Mouse (Mus musculus): ENCODE results near the gene Mrpl4. TPM values are rescaled to one million over a fixed set of nuclear protein-coding genes. Genes with fewer than 3 reads are reported as not detected.

The Mrpl4 gene
- total and polyA plus RNA-seq, 3 experiments, result 280 to 474 TPM; not detected in 1

GRCm38 (mm10) chr9:20979769-20980168 lies 22.8 kb upstream of the Mrpl4 start:
- Histone ChIP-seq H3K36me3 (ENCODE audit: control insufficient read depth in 1 of 2, insufficient read depth in 2 of 2, low read length in 2 of 2) (peaks cover 0 to 15% of the 10 kb centered on the region in 2 experiments; a peak in 2 of 4 replicates), H3K27me3 (ENCODE audit: control insufficient read depth in 1 of 2, insufficient read depth in 2 of 2, low read length in 2 of 2) (peaks cover 4 to 7% of the 10 kb centered on the region in 2 experiments; a peak in 3 of 4 replicates), H3K9me3 (replicated peaks; ENCODE audit: insufficient read depth, low read length) (no peaks in the 10 kb centered on the region), H3K9ac (ENCODE audit: control insufficient read depth, low read depth, low read length, poor library complexity, severe bottlenecking) (no peak overlapping the region), H3K4me1 (ENCODE audit: control insufficient read depth in 1 of 2, insufficient read depth in 2 of 2, low read length in 2 of 2) (peaks cover 10 to 31% of the 10 kb centered on the region in 2 experiments), H3K27ac (ENCODE audit: control insufficient read depth, low read depth, low read length) (no peak overlapping the region), H3K4me3 (ENCODE audit: control insufficient read depth in 1 of 2, insufficient read depth in 1 of 2, low read depth in 2 of 2, low read length in 2 of 2) (no peak overlapping the region), H3K79me2 (ENCODE audit: control insufficient read depth, insufficient read depth, low read length, poor library complexity) (no peaks in the 10 kb centered on the region; the same call in 1 of the 2 replicates)
- DNase-seq (ENCODE audit: low read depth, low spot score), result no peak
- TF ChIP-seq MYB (IDR thresholded peaks at IDR 0.05; ENCODE audit: low read depth, low read length) (no peak), KAT2A (conservative IDR thresholded peaks at IDR 0.05; ENCODE audit: low read depth, low read length) (no peak), SIN3A (IDR thresholded peaks at IDR 0.05; ENCODE audit: low read length) (no peak), HCFC1 (IDR thresholded peaks at IDR 0.05; ENCODE audit: low read depth, low read length) (no peak), TBP (IDR thresholded peaks at IDR 0.05; ENCODE audit: low read depth, low read length) (no peak), MAZ (IDR thresholded peaks at IDR 0.05; ENCODE audit: low read depth, low read length) (no peak), GABPA (IDR thresholded peaks at IDR 0.05; ENCODE audit: low read depth, low read length) (no peak), USF2 (IDR thresholded peaks at IDR 0.05; ENCODE audit: borderline replicate concordance in 1 of 2, insufficient read depth in 1 of 2, low read depth in 1 of 2, low read length in 2 of 2) (no peak), RAD21 (IDR thresholded peaks at IDR 0.05; ENCODE audit: low read depth, low read length) (no peak), MYC (IDR thresholded peaks at IDR 0.05; ENCODE audit: low read depth, low read length) (no peak), CHD2 (IDR thresholded peaks at IDR 0.05; ENCODE audit: low read length) (no peak), ZC3H11A (IDR thresholded peaks at IDR 0.05; ENCODE audit: low read depth, low read length) (no peak)

DNA sequence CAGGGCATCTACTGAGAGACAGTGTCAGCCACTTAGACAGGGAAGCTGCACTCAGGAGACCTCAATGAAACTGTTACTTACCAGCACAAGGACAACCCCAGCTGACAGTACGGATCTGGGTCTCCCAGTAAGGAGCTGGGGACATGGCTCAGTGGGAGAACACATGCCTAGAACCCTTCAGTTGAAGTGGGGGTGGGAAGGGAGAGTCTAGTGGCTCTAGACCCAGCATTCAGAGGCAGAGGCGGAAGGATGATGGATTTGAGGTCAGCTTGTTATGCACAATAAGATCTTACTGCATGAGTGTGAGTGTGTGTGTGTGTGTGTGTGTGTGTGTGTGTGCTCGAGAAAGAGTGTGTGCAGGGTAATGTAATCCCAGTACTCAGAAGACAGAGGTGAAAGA lies 20.4 kb upstream of the Mrpl4 start:
- TF ChIP-seq SMC3 (IDR thresholded peaks at IDR 0.05; ENCODE audit: low read depth, low read length) (no peak), POLR2AphosphoS2 (IDR thresholded peaks at IDR 0.05; ENCODE audit: low read length) (no peak), GABPA (IDR thresholded peaks at IDR 0.05; ENCODE audit: low read depth, low read length) (no peak), KAT2A (conservative IDR thresholded peaks at IDR 0.05; ENCODE audit: low read depth, low read length) (no peak)
- Histone ChIP-seq H3K9ac (ENCODE audit: control insufficient read depth, low read depth, low read length, poor library complexity, severe bottlenecking) (no peak overlapping the region), H3K79me2 (ENCODE audit: control insufficient read depth, insufficient read depth, low read length, poor library complexity) (no peaks in the 10 kb centered on the region), H3K27me3 (ENCODE audit: control insufficient read depth in 1 of 2, insufficient read depth in 2 of 2, low read length in 2 of 2) (peaks cover 6 to 16% of the 10 kb centered on the region in 2 experiments; a peak in 3 of 4 replicates), H3K4me3 (ENCODE audit: control insufficient read depth in 1 of 2, insufficient read depth in 1 of 2, low read depth in 2 of 2, low read length in 2 of 2) (no peak overlapping the region), H3K36me3 (ENCODE audit: control insufficient read depth in 1 of 2, insufficient read depth in 2 of 2, low read length in 2 of 2) (peaks cover 0 to 10% of the 10 kb centered on the region in 2 experiments; a peak in 2 of 4 replicates), H3K27ac (ENCODE audit: control insufficient read depth, low read depth, low read length) (no peak overlapping the region), H3K9me3 (replicated peaks; ENCODE audit: insufficient read depth, low read length) (no peaks in the 10 kb centered on the region), H3K4me1 (ENCODE audit: control insufficient read depth in 1 of 2, insufficient read depth in 2 of 2, low read length in 2 of 2) (peaks cover 5 to 17% of the 10 kb centered on the region in 2 experiments; a peak in 3 of 4 replicates)
- no peak for DNase-seq (ENCODE audit: low read depth, low spot score)

GRCm38 (mm10) chr9:20983169-20983568 lies 19.4 kb upstream of the Mrpl4 start:
- Histone ChIP-seq H3K79me2 (ENCODE audit: control insufficient read depth, insufficient read depth, low read length, poor library complexity) (no peaks in the 10 kb centered on the region), H3K27ac (ENCODE audit: control insufficient read depth, low read depth, low read length) (no peak overlapping the region), H3K27me3 (ENCODE audit: control insufficient read depth in 1 of 2, insufficient read depth in 2 of 2, low read length in 2 of 2) (peaks cover 6 to 20% of the 10 kb centered on the region in 2 experiments; a peak in 3 of 4 replicates), H3K4me3 (ENCODE audit: control insufficient read depth in 1 of 2, insufficient read depth in 1 of 2, low read depth in 2 of 2, low read length in 2 of 2) (no peak overlapping the region), H3K9me3 (replicated peaks; ENCODE audit: insufficient read depth, low read length) (no peaks in the 10 kb centered on the region), H3K4me1 (ENCODE audit: control insufficient read depth in 1 of 2, insufficient read depth in 2 of 2, low read length in 2 of 2) (peaks cover 5 to 16% of the 10 kb centered on the region in 2 experiments; a peak in 3 of 4 replicates), H3K36me3 (ENCODE audit: control insufficient read depth in 1 of 2, insufficient read depth in 2 of 2, low read length in 2 of 2) (peaks cover 0 to 10% of the 10 kb centered on the region in 2 experiments; a peak in 2 of 4 replicates), H3K9ac (ENCODE audit: control insufficient read depth, low read depth, low read length, poor library complexity, severe bottlenecking) (no peak overlapping the region)
- peak; percentile 56 for DNase-seq (ENCODE audit: low read depth, low spot score)
- TF ChIP-seq GABPA (IDR thresholded peaks at IDR 0.05; ENCODE audit: low read depth, low read length), result 0 out of 2 replicates have a peak, but pooled peaks have one; percentile 3
- peak; percentile 78; the same call in 1 of the 2 replicates for TF ChIP-seq MAFK (IDR thresholded peaks at IDR 0.05; ENCODE audit: borderline replicate concordance, low read depth, low read length)
- peak; percentile 42; the same call in 1 of the 2 replicates for TF ChIP-seq CHD2 (IDR thresholded peaks at IDR 0.05; ENCODE audit: low read length)
- TF ChIP-seq ETS1 (IDR thresholded peaks at IDR 0.05; ENCODE audit: low read depth, low read length), result peak; percentile 73; the same call in 1 of the 2 replicates
- TF ChIP-seq MXI1 (IDR thresholded peaks at IDR 0.05; ENCODE audit: low read depth, low read length), result peak; percentile 36; the same call in 1 of the 2 replicates
- no peak for TF ChIP-seq NRF1 (IDR thresholded peaks at IDR 0.05; ENCODE audit: insufficient read depth, low read depth, low read length, poor library complexity, severe bottlenecking)
- no peak for TF ChIP-seq JUND (IDR thresholded peaks at IDR 0.05; ENCODE audit: low read depth, low read length)
- 0 out of 4 replicates have a peak, but pooled peaks of 1 of the 2 experiments have one; percentile 0 for TF ChIP-seq EP300 (IDR thresholded peaks at IDR 0.05; ENCODE audit: low read depth in 1 of 2, low read length in 2 of 2)
- 0 out of 2 replicates have a peak, but pooled peaks have one; percentile 31 for TF ChIP-seq GATA1 (IDR thresholded peaks at IDR 0.05; ENCODE audit: low read depth, low read length)
- TF ChIP-seq TBP (IDR thresholded peaks at IDR 0.05; ENCODE audit: low read depth, low read length), result no peak
